Mouse (Mus musculus): Measurements from ENCODE around the gene Slc25a25.

GRCm38 (mm10) chr2:32420647-32421046 lies 30.6 kb downstream of the Slc25a25 start:
- TF ChIP-seq CTCF (IDR thresholded peaks at IDR 0.05; ENCODE audit: control insufficient read depth, insufficient read depth, insufficient read length): no peak
- no peak for TF ChIP-seq MYOG (IDR thresholded peaks at IDR 0.05; ENCODE audit: control insufficient read depth, extremely low read depth, insufficient read length)
- TF ChIP-seq MAX (IDR thresholded peaks at IDR 0.05): no peak
- no peak for TF ChIP-seq CEBPB (IDR thresholded peaks at IDR 0.05; ENCODE audit: low read depth)
- TF ChIP-seq USF1 (IDR thresholded peaks at IDR 0.05; ENCODE audit: low read depth): no peak
